Mouse (Mus musculus): ENCODE results near the gene Sema6b. TPM values are rescaled to one million over a fixed set of nuclear protein-coding genes. Genes with fewer than 3 reads are reported as not detected.
A peak's percentile ranks its signal among the peaks of the same experiment; 100 is the strongest.

Sema6b gene
- total RNA-seq (2014; rRNA removed) (71.0 and 76.4 TPM in 2 replicates), polyA plus RNA-seq (2015; fragmentation: Nextera tagmentation; extraction: Ambion mirVana) (15.6 and 18.1 TPM in 2 replicates)

DNA sequence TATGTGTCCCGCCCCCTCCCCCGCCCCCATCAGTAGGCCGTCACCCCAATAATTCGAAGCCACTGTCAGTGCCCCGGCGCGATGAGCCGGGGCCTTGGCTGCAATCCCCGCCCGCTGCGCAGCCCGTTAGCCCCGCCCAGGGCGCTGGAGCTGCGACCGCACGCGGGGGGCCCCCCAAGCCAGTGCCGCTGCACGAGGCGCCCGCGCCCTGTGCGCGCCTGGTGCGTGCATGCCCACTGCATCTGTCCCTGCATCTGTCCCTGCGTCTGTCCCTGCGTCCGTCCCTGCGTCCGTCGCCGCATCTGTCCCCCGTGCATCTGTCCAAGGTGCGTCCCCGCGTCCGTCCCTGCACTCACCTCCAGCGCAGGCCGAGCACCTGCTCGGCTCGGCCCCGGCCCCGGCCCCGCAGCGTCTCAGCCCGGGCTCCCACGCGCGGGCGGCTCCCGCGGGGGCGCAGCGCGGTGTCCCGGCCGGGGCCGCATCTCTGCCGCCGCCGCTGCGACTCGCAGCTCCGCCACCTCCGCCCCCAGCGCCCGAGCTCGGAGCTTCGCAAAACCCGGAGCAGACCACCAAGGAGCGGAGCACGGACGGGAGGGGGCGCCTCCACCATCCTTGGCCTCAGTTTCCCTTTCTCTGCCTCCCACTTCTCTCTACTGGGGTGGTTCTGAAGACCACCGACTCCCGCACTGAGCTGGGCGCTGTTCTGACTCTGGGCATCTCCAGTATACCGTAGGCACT lies at the start of gene Sema6b:
Sema6b (minus strand) TSS at position 486 of the 738 bp plus-strand sequence.
- 1% methylated on average over 76 of the region's 79 CpGs for WGBS
- Histone ChIP-seq H3K9ac (peak within 1 kb of the TSS; percentile 96), H3K36me3 (ENCODE audit: insufficient read depth) (0 out of 2 replicates have a peak, but pooled peaks cover 5% of the 10 kb centered on the region), H3K4me2 (ENCODE audit: low read depth) (peak within 1 kb of the TSS; percentile 71), H3K9me3 (ENCODE audit: low read length) (no peaks in the 10 kb centered on the region), H3K27ac (ENCODE audit: low read depth, low read length) (peak within 1 kb of the TSS; percentile 82), H3K27me3 (ENCODE audit: insufficient read depth, low read length) (no peaks in the 10 kb centered on the region), H3K4me1 (ENCODE audit: insufficient read depth) (peaks cover 6% of the 10 kb centered on the region; the same call in 1 of the 2 replicates), H3K4me3 (ENCODE audit: low read depth, low read length) (peak within 1 kb of the TSS; percentile 95)
- peak; percentile 86 for DNase-seq
- peak; percentile 64 for ATAC-seq
- peak; percentile 41 for TF ChIP-seq CTCF (IDR thresholded peaks at IDR 0.05; ENCODE audit: low read depth)

DNA sequence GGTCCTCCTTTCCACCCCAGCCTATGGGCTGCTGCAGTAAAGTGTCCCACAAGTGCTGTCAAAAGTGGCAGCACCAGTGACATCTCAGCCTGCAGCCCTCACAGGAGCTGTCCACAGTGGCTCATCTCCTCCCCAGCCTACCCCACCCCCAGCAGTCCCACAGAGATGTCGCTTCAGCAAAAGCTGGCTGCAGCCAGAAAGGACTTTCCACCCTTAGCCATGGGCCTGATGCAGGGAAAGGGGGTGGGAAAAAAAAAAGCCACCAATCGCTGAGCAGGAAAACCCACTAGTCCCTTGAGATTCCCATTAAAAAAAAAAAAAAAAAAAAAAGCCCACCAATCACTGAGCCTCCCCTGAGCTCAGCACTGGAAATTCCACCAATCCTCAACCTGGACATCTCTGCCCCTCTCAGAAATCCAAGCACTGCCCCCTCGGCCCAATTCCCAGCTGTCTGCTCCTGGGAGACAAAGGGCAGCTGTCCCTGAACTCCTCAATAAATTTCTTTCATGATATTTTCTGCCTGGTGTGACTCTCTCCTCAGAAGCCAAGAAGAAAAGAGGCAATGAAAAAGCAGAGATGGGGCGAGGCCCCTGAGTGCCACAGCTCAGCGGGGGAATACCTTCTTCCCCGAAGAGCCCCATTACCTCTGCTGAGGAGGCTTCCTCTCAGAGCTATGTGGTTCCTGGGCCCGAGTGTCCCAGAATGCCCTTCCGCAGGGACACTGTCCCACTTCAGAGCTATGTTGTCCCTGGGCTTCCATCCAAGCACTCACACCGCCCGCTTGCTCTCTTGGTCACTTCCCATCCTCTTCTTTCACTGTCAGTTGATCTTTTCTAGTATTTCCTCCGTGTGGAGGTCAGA lies 45.4 kb upstream of the Sema6b start:
- 37% methylated on average over 11 of the region's 11 CpGs for WGBS
- no peak for TF ChIP-seq CTCF (IDR thresholded peaks at IDR 0.05; ENCODE audit: low read depth)
- peaks cover 44% of the 10 kb centered on the region for H3K36me3 ChIP-seq (ENCODE audit: insufficient read depth)
- H3K4me1 ChIP-seq (ENCODE audit: insufficient read depth): peaks cover 9% of the 10 kb centered on the region
- H3K4me2 ChIP-seq (ENCODE audit: low read depth): no peak overlapping the region
- ATAC-seq: no peak
- no peaks in the 10 kb centered on the region for H3K9me3 ChIP-seq (ENCODE audit: low read length)
- no peaks in the 10 kb centered on the region for H3K27me3 ChIP-seq (ENCODE audit: insufficient read depth, low read length)
- no peak overlapping the region for H3K9ac ChIP-seq
- H3K4me3 ChIP-seq (ENCODE audit: low read depth, low read length): no peak overlapping the region
- H3K27ac ChIP-seq (ENCODE audit: low read depth, low read length): peak overlapping the region; percentile 29; the same call in 1 of the 2 replicates
- no peak for DNase-seq

DNA sequence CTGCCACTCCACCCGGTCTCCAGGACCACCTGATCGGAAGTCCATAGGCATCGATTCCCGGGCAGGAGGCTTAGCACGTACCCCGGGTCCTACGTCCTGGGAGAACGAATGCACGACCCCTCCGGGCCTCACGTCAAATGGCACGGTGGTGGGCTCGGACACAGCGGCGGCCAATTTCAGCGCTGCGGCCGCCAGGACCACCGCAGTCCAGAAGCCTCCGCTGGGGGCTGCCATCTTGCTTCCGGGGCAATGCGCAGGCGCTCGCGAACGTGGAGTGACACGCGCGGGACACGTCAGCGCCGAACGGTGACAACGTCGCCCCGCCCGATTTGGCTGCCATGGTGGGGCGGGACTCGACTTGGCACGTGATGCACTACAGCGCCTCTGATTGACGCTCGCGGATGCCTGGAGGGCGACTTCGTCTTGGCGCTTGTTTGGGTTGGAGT lies 43.5 kb upstream of the Sema6b start, which contains the start of gene Mydgf:
Mydgf (minus strand) TSS at position 263 of the 446 bp plus-strand sequence.
- Histone ChIP-seq H3K36me3 (ENCODE audit: insufficient read depth) (peaks cover 48% of the 10 kb centered on the region), H3K9ac (peak within 1 kb of the TSS; percentile 75)
- WGBS: 1% methylated on average over 47 of the region's 47 CpGs

DNA sequence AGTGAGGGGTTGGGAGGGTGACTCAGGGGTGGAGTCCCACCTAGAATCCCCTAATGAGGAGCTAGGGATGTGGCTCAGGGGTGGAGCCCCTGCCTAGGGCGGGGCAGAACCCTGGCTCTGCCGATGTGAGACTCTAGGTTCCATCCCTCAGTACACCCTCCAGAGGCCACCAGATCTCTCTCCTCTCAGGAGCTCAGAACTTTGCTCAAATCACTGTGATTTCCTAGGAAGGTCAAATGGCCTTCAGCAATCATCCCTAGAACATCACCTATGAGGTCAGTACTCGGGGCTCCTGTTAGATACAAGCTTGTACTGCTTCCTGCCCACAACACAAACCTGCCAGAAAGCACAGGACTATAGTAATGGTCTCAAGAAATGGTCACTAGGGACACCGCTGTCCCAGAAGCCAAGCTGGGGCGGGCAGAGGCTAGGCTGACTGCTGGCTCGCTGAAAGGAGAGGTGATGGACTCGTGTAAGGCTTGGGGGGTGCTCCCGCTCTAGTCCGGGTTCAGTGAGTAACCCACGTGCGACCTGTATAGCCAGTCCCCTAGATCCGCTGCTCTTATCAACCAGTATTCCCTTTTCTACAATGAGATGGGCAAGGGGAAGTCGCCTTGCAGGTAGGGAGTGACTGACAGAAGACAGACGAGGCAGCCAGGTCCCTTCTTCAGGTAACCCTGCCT lies 43.0 kb upstream of the Sema6b start:
- Histone ChIP-seq H3K9me3 (ENCODE audit: low read length) (no peaks in the 10 kb centered on the region), H3K4me3 (ENCODE audit: low read depth, low read length) (peak overlapping the region; percentile 89), H3K27ac (ENCODE audit: low read depth, low read length) (peak overlapping the region; percentile 64), H3K4me2 (ENCODE audit: low read depth) (peak overlapping the region; percentile 91), H3K36me3 (ENCODE audit: insufficient read depth) (peaks cover 44% of the 10 kb centered on the region), H3K27me3 (ENCODE audit: insufficient read depth, low read length) (no peaks in the 10 kb centered on the region), H3K9ac (peak overlapping the region; percentile 75), H3K4me1 (ENCODE audit: insufficient read depth) (peaks cover 9% of the 10 kb centered on the region)
- peak; percentile 35 for ATAC-seq
- WGBS: 2% methylated on average over 14 of the region's 14 CpGs
- no peak for DNase-seq
- no peak for TF ChIP-seq CTCF (IDR thresholded peaks at IDR 0.05; ENCODE audit: low read depth)

More for the DNA sequence above, 43.5 kb upstream of the Sema6b start, which contains the start of gene Mydgf:
- Histone ChIP-seq H3K27ac (ENCODE audit: low read depth, low read length) (peak within 1 kb of the TSS; percentile 64), H3K4me1 (ENCODE audit: insufficient read depth) (peaks cover 9% of the 10 kb centered on the region), H3K4me2 (ENCODE audit: low read depth) (peak within 1 kb of the TSS; percentile 91), H3K4me3 (ENCODE audit: low read depth, low read length) (peak within 1 kb of the TSS; percentile 89), H3K9me3 (ENCODE audit: low read length) (no peaks in the 10 kb centered on the region), H3K27me3 (ENCODE audit: insufficient read depth, low read length) (no peaks in the 10 kb centered on the region)
- ATAC-seq (peak; percentile 99), DNase-seq (peak; percentile 98)
- TF ChIP-seq CTCF (IDR thresholded peaks at IDR 0.05; ENCODE audit: low read depth): peak; percentile 35

DNA sequence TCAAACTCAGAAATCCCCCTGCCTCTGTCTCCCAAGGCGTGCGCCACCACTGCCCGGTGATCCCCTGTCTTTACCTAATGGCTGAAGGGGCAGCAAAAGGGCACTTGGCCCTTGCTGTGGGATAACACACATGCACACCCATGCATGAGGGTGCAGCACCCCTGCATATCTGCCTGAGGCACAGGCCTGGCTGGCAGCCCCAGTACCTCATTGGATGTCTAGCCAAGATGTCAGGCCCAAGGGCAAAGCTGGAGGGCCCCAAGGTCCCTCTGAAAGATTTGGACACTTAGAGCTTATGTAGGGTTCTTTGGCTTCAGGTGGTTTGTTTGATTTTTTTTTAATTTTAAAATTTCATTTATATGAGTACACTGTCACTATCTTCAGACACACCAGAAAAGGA lies 35.3 kb upstream of the Sema6b start:
- no peak overlapping the region for H3K27ac ChIP-seq (ENCODE audit: low read depth, low read length)
- H3K4me3 ChIP-seq (ENCODE audit: low read depth, low read length): no peak overlapping the region
- no peaks in the 10 kb centered on the region for H3K4me1 ChIP-seq (ENCODE audit: insufficient read depth)
- TF ChIP-seq CTCF (IDR thresholded peaks at IDR 0.05; ENCODE audit: low read depth): no peak
- H3K9ac ChIP-seq: no peak overlapping the region
- DNase-seq: no peak
- ATAC-seq: no peak
- no peak overlapping the region for H3K4me2 ChIP-seq (ENCODE audit: low read depth)
- H3K27me3 ChIP-seq (ENCODE audit: insufficient read depth, low read length): no peaks in the 10 kb centered on the region
- 95% methylated on average over 3 of the region's 3 CpGs for WGBS
- no peaks in the 10 kb centered on the region for H3K9me3 ChIP-seq (ENCODE audit: low read length)
- H3K36me3 ChIP-seq (ENCODE audit: insufficient read depth): peaks cover 51% of the 10 kb centered on the region

DNA sequence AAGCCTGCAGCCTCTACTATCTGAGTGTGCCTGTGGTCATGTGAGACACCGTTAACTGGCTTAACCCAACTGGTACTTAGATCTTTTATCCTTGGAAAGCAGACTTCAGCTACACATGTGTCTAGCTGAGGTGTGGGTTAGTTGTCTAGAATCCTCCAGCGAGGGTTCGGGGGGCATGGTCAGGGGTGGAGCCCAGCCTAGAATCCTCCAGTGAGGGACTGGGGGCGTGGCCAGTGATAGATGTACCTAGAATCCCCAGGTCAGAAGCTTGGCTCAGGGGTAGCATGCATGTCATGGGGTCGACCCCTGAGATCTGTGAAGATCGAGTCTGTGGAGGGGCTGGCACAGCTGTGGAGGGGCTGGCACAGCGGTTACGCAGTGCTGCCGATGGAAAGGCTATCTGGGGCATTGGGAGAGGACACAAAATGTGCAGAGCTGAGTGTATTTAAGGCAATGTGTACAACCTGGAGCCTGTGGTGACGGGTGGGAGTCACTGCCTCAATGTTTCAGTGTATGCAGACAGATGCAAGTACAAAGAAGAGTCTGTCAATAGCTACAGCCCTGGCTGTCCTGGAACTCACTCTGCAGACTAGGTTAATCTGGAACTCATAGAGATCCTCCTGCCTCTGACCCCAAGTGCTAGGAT lies 33.4 kb upstream of the Sema6b start:
- no peak for TF ChIP-seq CTCF (IDR thresholded peaks at IDR 0.05; ENCODE audit: low read depth)
- no peak for DNase-seq
- Histone ChIP-seq H3K36me3 (ENCODE audit: insufficient read depth) (peaks cover 34% of the 10 kb centered on the region), H3K9me3 (ENCODE audit: low read length) (no peaks in the 10 kb centered on the region), H3K9ac (no peak overlapping the region), H3K27ac (ENCODE audit: low read depth, low read length) (no peak overlapping the region), H3K27me3 (ENCODE audit: insufficient read depth, low read length) (no peaks in the 10 kb centered on the region), H3K4me2 (ENCODE audit: low read depth) (no peak overlapping the region), H3K4me3 (ENCODE audit: low read depth, low read length) (no peak overlapping the region), H3K4me1 (ENCODE audit: insufficient read depth) (no peaks in the 10 kb centered on the region)
- whole genome bisulfite sequencing: 62% methylated on average over 10 of the region's 10 CpGs
- ATAC-seq: no peak

All from forebrain, postnatal 0 days (tissue).